In the genomic region with DNA sequence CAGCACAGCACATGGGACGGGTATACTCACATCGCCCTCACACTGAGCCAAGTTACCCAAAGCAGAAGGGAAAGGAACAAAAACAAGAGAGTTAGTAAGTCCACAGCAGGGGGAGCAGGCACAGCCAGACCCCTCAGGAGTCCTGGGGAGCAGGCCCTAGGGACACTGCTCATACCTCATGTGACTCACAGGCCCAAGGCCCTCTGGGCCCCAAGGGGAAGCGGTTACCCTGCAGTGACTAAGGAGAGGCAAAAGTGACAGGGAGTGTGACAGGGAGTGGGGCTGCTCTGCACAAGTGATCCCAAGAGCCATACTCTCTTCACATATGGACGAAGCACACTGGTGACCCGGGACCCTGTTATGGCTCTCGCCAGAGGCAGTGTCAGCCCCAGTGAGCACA, we compare ENCODE assay signal across 14 mouse cellular contexts.
"Had no signal": no experiment of that assay in that cellular context is flagged by ENCODE, and none has a peak within 500 bp of the region (broad histone marks: within the 10 kb centered on the region; RNA-seq: fewer than 3 reads in every experiment).

No protein-coding gene starts in this region.

- DNase-seq: kidney, postnatal 14 days; lung, adult 2 months; lung, postnatal 36 days; thymus, adult 18-20 months; thymus, postnatal 14 days had no signal

- H3K4me3 ChIP-seq: kidney, embryonic 15.5 days; left cerebral cortex, adult 2 months; limb, embryonic 10.5 days; liver, embryonic 15.5 days; midbrain, embryonic 15.5 days; neural tube, embryonic 12.5 days had no signal

- H3K27ac ChIP-seq: kidney, embryonic 15.5 days; left cerebral cortex, adult 2 months; limb, embryonic 10.5 days; liver, embryonic 15.5 days; midbrain, embryonic 15.5 days; neural tube, embryonic 12.5 days had no signal

- H3K9ac ChIP-seq: kidney, embryonic 15.5 days; liver, embryonic 15.5 days; midbrain, embryonic 15.5 days; neural tube, embryonic 12.5 days had no signal

- ATAC-seq: lung, postnatal 0 days; midbrain, embryonic 15.5 days had no signal

- H3K9me3 ChIP-seq: kidney, embryonic 15.5 days; limb, embryonic 10.5 days; liver, embryonic 15.5 days; midbrain, embryonic 15.5 days; neural tube, embryonic 12.5 days had no signal

- H3K4me1 ChIP-seq: kidney, embryonic 15.5 days; limb, embryonic 10.5 days; liver, embryonic 15.5 days; midbrain, embryonic 15.5 days; neural tube, embryonic 12.5 days had no signal

- H3K4me2 ChIP-seq: kidney, embryonic 15.5 days; liver, embryonic 11.5 days; liver, embryonic 15.5 days; midbrain, embryonic 11.5 days; midbrain, embryonic 15.5 days; neural tube, embryonic 12.5 days had no signal

- H3K27me3 ChIP-seq: kidney, embryonic 15.5 days; liver, embryonic 15.5 days; midbrain, embryonic 15.5 days; neural tube, embryonic 12.5 days had no signal
